Mouse (Mus musculus) CD4-positive, CD25-positive, alpha-beta regulatory T cell, adult 9 weeks (primary cell): Measurements from ENCODE around the gene Atp6v0a1. TPM values are rescaled to one million over a fixed set of nuclear protein-coding genes. Genes with fewer than 3 reads are reported as not detected.

Experiments used
- polyA plus RNA-seq: library from polyadenylated mRNA; unstranded; fragments of 100-300 nt; shearing (Covaris generic); gene quantifications from one replicate; pipeline ENCODE4 v1.2.1, GENCODE M21; 2017

Atp6v0a1 gene
- polyA plus RNA-seq, result 6.4 TPM

DNA sequence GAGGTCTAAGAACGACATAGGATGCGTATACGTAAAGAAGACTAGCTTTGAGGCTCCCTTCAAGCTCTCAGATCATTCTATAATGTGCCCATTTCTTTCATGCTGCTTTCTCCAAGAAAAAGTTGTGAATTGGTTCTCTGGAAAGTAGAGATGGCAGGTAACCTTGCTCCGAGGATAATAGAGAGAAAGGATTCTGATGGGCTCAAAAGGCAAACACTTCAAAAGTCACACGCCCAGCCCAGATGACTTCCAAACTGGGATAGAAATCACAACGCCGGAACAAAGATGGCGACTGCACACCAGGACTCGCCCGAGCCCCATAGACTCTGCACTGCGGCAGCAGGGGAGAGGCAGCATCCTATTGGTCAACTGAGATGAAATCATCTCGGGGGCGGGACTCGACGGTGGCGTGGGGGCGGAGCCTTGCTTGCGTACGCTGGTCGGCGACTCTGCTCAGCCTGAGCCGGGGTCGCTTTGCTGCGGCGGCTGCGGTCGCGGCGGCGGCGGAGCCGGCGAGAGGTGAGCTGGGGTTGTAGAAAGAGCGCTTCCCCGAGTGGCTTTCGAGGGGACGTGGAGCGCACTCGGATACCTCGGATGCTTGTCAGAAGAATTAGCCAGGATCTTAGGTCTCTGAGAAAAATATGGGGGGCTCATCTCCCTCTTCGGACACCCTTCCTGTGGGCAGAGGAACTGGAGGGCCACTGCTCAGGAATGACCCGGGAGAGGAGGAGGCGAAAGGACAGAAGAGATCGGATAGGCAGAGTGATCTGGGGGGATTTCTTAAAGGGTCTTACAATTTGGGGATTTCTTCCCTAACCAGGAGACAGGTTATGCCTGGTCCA, at the start of gene Atp6v0a1:
Gene Atp6v0a1, plus strand, starts transcription at position 407 of the 842 bp plus-strand sequence.

DNA sequence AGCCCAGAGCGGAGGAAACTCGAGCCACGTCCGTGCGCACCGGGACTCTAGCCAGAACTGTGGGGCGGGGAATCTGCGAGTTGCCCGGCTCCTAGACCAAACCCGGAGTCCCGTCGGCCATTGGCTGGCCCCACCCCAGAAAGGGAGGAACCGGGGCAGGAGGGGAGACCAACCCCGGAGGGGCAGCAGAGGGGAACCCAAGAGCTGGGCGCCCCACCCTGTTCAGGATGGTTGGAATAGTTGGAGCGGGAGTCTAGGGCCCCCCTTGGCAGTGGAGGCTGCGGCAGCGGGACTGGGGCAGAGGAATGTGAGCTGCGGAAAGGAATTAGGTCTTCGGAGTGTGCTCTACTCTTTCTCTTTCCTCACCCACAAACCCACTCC, 38.7 kb upstream of the Atp6v0a1 start, which contains the start of gene Cavin1:
Gene Cavin1, minus strand, starts transcription at position 331 of the 381 bp plus-strand sequence.

DNA sequence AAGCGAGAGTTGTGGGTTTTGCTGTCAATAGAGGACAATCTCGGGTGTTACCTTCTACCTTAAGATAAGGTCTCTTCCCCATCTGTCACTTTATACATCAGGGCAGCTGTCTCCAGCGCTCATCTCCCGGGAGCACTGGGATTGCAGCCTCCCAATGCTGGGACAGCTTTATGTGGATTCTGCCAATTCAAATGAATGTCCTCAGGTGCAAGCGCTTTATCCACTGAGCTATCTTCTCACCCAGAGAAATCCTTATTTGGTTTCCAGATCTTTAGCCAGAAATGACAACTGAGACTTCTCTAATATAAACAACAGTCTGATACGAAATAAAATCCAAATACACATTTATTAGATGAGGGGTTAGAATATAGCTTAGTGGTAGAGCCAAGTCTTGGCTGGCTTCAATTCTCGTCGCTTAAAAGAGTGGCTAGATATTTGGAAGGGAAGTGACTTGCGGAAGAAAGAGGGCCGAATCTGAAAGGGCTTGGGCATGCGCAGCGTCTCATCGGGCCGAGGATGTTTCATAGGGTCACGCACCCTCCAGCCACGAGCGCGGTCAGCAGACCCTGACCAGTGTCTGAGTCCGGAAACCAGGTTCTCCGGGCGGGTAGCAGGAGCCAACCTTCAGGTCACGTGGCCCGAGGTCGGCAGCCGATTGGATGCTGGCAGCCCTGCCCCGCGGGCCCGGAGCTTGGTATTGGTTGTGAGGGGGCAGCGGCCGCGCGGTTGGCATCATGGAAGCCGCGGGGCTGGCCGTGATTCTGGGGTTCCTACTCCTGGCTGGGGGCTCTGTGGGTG, 60.3 kb downstream of the Atp6v0a1 start, which contains the start of gene Naglu:
Gene Naglu, plus strand, starts transcription at position 622 of the 798 bp plus-strand sequence.

DNA sequence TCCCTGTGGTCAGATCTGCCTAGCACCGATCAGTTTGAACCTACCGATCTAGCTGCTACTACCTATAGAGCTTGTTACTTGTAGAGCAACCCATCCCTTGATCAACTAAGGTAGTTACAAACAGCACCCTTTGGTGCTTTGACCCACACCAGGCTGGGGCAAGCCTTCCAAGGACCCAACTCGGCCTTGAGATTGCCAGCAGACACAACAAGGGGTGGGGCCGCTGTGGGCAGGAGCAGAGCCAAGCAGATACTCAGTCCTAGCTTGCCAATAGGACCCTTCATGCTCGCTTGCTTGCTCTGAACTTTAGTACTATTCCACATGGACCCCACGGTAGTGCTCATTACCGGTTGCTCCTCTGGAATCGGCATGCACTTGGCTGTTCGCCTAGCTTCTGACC, 68.9 kb downstream of the Atp6v0a1 start, which contains the start of gene Hsd17b1:
Gene Hsd17b1, plus strand, starts transcription at position 291 of the 400 bp plus-strand sequence.

DNA sequence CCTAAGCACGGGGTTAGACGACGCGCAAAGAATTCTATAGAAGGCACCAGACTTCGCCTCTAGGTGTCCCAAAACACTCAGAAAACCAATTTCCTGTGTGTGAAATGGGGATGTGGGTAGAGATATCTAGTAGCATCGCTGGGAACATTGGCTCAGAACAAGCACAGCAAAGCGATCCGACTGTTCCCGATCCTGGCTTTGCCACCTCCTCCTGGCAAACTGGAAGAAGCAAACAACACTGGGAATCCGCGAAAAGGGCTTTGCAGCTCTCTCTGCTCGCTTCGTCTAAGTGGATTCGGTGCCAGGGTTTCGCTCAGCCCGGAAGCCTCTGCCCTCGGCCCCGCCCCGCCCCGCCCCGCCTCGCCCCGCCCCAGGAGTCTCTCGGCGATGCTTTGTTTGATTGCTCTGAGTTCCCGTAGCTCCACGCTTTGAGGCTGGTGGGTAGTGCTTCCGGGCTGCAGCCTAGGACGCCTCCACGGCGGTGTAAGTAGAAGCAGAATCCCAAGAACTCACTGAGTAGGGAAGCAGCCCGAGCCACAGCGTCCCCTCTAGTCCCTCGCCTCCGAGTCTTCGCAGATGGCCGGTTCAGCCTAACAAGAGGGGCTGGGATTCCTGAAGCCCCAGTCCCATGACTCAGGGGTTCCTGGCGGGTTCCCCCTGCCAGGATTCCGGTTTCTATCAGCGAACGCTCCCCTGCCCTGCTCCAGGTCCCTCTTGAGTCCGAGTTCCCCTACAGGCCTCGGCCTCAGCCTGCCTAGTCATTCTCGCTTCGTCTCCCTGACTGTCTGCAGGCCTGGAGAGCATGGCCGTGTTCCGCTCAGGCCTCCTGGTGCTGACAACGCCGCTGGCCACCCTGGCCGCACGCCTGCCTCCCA, 73.2 kb downstream of the Atp6v0a1 start, which contains the start of gene Coasy:
Gene Coasy, plus strand, starts transcription at position 358 of the 875 bp plus-strand sequence.

DNA sequence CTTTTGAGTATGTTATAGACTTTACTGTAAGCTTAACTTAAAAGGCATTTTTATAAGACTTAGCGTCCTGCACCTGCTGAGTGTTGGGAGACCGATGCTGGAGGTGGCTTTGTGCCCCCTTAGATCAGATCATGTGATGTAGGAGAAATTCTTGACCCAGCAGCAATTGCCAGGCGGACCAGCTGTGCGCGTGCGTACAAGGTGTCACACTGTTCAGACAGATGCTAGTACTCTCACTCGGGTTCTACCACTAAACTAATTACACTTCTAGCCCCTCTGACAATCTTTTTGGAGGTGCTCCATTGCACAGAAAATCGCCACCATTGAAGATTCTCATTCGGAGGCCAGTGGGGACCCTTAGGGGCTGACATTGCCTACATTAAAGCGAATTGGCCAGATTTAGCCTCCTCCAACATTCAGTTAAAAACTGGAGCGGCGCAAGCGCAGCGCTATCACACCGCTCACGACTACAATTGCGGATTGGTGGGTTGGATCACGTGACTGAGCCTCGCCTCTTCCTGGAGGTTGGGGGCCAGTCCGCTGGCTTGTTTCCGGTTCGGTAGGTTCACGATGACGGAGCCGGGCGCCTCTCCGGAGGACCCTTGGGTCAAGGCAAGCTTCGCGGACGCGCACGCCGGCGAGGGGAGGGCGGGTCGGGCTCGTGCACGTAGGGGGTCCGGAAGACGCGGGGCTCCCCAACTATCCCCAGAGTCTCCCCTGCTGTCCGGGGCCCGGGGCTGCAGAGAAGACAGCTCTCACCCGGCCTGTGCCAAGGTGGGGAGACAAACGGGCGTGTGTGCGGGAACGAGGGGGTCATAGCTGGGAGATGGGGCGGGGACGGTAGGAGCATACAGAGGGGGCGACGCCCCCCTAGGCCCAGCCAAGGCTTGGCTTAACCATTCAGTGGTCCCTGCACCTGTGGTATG, 77.8 kb downstream of the Atp6v0a1 start, which contains the start of gene Mlx:
Gene Mlx, plus strand, starts transcription at position 522 of the 926 bp plus-strand sequence.

DNA sequence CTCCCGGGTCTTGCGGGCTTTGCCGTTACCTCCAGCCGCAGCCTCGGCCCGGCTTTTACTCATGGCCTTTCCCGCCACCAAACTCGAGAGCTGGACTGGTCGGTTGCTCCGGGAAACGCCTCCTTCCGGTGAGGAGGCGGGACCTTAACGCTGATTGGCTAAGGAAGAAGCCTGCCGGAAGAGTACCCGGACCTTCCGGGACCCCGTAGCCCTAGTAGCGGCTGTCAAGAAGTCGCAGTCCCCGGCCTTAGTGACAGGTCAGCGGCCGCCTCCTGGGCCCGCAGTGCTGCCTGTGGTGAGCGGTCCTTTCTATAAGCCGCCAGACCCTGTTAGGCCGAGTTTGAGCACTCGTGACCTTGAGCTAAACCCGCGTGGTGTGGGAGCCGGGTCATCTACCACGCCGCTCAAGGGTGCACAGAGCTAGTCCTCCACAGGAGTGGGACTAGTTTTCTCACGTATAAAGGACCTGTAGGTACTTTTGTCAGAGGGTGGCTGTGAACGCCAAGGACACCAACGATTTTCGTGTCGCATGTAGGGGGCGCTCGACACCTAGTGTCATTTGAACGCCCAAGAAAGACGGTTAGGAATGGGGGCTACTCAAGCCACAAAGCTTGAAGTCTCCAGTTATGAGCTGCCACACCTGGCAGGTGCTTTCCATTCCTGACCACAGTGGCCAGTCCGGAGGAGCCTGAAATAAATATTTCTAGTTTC, 86.2 kb downstream of the Atp6v0a1 start, which contains the start of gene Psmc3ip:
Gene Psmc3ip, minus strand, starts transcription at position 123 of the 711 bp plus-strand sequence.

Other genes with a start within 250 kb of the Atp6v0a1 start
- 0.07 TPM for gene Kcnh4, start 249.5 kb upstream of the Atp6v0a1 start, polyA plus RNA-seq
- not detected for gene Hcrt, start 246.5 kb upstream of the Atp6v0a1 start, polyA plus RNA-seq
- 5.4 TPM for gene Ghdc, start 238.5 kb upstream of the Atp6v0a1 start, polyA plus RNA-seq
- gene Stat5b, start 158.7 kb upstream of the Atp6v0a1 start, polyA plus RNA-seq, result 123 TPM
- 105 TPM for gene Stat5a, start 150.1 kb upstream of the Atp6v0a1 start, polyA plus RNA-seq
- 221 TPM for gene Stat3, start 69.9 kb upstream of the Atp6v0a1 start, polyA plus RNA-seq
- gene Cavin1, start 38.6 kb upstream of the Atp6v0a1 start, polyA plus RNA-seq, result 0.31 TPM
- 5.5 TPM for gene Naglu, start 60.6 kb downstream of the Atp6v0a1 start, polyA plus RNA-seq
- gene Hsd17b1, start 69.0 kb downstream of the Atp6v0a1 start, polyA plus RNA-seq, result 0.20 TPM
- 41.6 TPM for gene Coasy, start 73.1 kb downstream of the Atp6v0a1 start, polyA plus RNA-seq
- gene Mlx, start 77.8 kb downstream of the Atp6v0a1 start, polyA plus RNA-seq, result 123 TPM
- 9.8 TPM for gene Psmc3ip, start 86.0 kb downstream of the Atp6v0a1 start, polyA plus RNA-seq
- gene Retreg3, start 110.4 kb downstream of the Atp6v0a1 start, polyA plus RNA-seq, result 43.8 TPM
- gene Tubg1, start 110.5 kb downstream of the Atp6v0a1 start, polyA plus RNA-seq, result 44.6 TPM
- 4.5 TPM for gene Tubg2, start 146.5 kb downstream of the Atp6v0a1 start, polyA plus RNA-seq
- gene Cntnap1, start 161.1 kb downstream of the Atp6v0a1 start, polyA plus RNA-seq, result 0.05 TPM
- gene Plekhh3, start 161.9 kb downstream of the Atp6v0a1 start, polyA plus RNA-seq, result not detected
- gene Ccr10, start 166.0 kb downstream of the Atp6v0a1 start, polyA plus RNA-seq, result 2.0 TPM
- gene Ezh1, start 217.0 kb downstream of the Atp6v0a1 start, polyA plus RNA-seq, result 98.0 TPM
- 0.36 TPM for gene Ramp2, start 236.6 kb downstream of the Atp6v0a1 start, polyA plus RNA-seq
- 178 TPM for gene Vps25, start 244.3 kb downstream of the Atp6v0a1 start, polyA plus RNA-seq